Mouse (Mus musculus): ENCODE results near the gene Vstm4.

DNA sequence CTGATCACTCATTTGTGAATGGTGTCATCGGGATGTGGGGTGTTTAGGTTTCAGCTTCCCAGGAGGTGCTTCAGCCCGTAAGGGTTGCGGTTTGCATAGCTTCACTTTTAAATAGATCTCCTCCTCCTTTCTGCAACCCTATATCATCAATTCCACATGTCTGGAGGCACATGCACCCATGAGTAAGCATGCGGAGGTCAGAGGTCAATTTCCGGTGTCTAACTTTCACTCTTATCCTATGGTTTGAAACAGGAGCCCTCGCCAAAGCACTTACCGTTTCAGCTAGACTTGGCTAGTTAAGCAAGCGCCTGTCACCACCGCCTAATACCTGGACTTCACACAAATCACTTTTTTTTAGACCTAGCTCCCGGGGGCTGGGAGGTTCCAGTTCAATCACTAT, 108.2 kb downstream of the Vstm4 start:
- TF ChIP-seq CTCF (IDR thresholded peaks at IDR 0.05; ENCODE audit: low read depth, low read length) (no peak), POLR2A (IDR thresholded peaks at IDR 0.05; ENCODE audit: extremely low read depth, insufficient read depth, low read length) (no peak)
